In the genomic region with DNA sequence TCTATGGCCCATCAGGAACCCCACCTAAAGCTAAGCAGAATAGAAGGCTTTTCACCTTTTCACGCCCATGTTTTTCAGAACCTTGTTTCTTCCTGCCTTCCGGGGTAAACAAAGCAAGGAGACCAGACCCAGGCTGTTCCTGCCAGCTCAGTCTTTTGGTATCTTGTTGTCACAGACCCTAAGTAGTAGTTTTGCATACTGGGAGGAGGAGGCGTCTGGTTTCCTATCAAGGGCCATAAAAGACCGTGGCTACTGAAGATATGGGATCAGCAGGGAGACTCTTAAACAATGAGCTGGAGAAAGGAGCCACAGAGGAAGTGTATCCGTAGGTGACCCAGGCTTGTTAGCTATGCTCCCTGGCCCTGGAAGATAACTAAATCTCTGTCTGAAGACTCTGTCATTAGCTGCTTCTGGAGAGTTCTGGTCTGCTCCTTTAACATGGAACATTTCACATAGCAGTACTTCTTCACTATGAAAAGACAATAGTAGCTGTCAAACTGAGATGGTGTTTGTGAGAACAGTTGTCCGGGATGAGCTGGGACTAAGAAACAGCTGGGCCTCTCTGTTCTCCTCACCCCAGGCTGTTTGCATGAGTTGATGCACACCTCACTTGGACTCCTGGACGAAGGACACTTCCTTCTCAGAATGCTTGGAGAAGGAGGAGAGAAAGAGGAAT, we compare ENCODE assay signal across 12 mouse cellular contexts.
"Had no signal": no experiment of that assay in that cellular context is flagged by ENCODE, and none has a peak within 500 bp of the region (broad histone marks: within the 10 kb centered on the region; RNA-seq: fewer than 3 reads in every experiment).

No protein-coding gene starts in this region.

- H3K4me1 ChIP-seq: limb, embryonic 13.5 days; megakaryocyte, embryonic 14.5 days; midbrain, embryonic 15.5 days had no signal

- H3K27ac ChIP-seq: limb, embryonic 13.5 days; liver, embryonic 14.5 days; macrophage; midbrain, embryonic 15.5 days had no signal

- H3K4me3 ChIP-seq: limb, embryonic 13.5 days; megakaryocyte, embryonic 14.5 days; midbrain, embryonic 15.5 days had no signal

- H3K27me3 ChIP-seq: limb, embryonic 13.5 days; midbrain, embryonic 15.5 days had no signal

- ATAC-seq: midbrain, embryonic 15.5 days had no signal

- H3K4me2 ChIP-seq: limb, embryonic 13.5 days; midbrain, embryonic 11.5 days; midbrain, embryonic 15.5 days had no signal

- H3K9me3 ChIP-seq: limb, embryonic 13.5 days; megakaryocyte, embryonic 14.5 days; midbrain, embryonic 15.5 days had no signal

- H3K36me3 ChIP-seq: limb, embryonic 13.5 days; midbrain, embryonic 15.5 days had no signal

- DNase-seq: kidney, adult 18-20 months; kidney, postnatal 14 days; left cerebral cortex, postnatal 4 days; right cerebral cortex, adult 18-20 months; right cerebral cortex, postnatal 25 days; thymus, postnatal 36 days had no signal

- H3K9ac ChIP-seq: limb, embryonic 13.5 days; liver, embryonic 14.5 days; midbrain, embryonic 15.5 days had no signal
